Mouse (Mus musculus) layer of hippocampus, postnatal 14 days (tissue): ENCODE data around the gene Ccdc85c. TPM values are rescaled to one million over a fixed set of nuclear protein-coding genes. Genes with fewer than 3 reads are reported as not detected.

Source experiments
- DNase-seq, 2 experiments: peaks; one replicate each; pipeline ENCODE4 v3.0.0; 2021 to 2022; ENCODE audit warnings: low spot score in 2 of 2, mixed read lengths in 1 of 2
- long read RNA-seq, 2 experiments: library from polyadenylated mRNA; stranded (forward); transcript quantifications; one replicate each; pipeline ENCODE4 v2.0.0; 2021
- total RNA-seq, 2 experiments: library from RNA; stranded (reverse); gene quantifications; 2 replicates each; pipeline ENCODE4 v1.2.3; 2021

Gene Ccdc85c
- total RNA-seq, result 10 to 100 TPM; 55.9 to 57.4 TPM
- long read RNA-seq, experiment 1, full-length matches to known transcripts, result 1 of 6 reads
- long read RNA-seq, experiment 1, partial matches to known transcripts, result 0 of 6 reads
- long read RNA-seq, experiment 1, other reads (novel, unspliced or antisense), result 5 of 6 reads
- long read RNA-seq, experiment 2, partial matches to known transcripts, result 0 of 4 reads
- long read RNA-seq, experiment 2, other reads (novel, unspliced or antisense), result 4 of 4 reads

GRCm38 (mm10) chr12:108274661-108275507 lies at the start of gene Ccdc85c:
TSS of gene Ccdc85c (minus strand) at chr12:108275425.
- DNase-seq, result peak in 1 of 2 experiments; percentile 66

GRCm38 (mm10) chr12:108320096-108320495 lies 44.9 kb upstream of the Ccdc85c start:
- DNase-seq, result no peak

- DNase-seq, result no peak
Measured at GRCm38 (mm10) chr12:108318499-108318898, 43.3 kb upstream of the Ccdc85c start.

GRCm38 (mm10) chr12:108317826-108318430 lies 42.7 kb upstream of the Ccdc85c start:
- no peak for DNase-seq

GRCm38 (mm10) chr12:108317201-108317738 lies 42.0 kb upstream of the Ccdc85c start:
- no peak for DNase-seq

GRCm38 (mm10) chr12:108316655-108317054 lies 41.4 kb upstream of the Ccdc85c start:
- no peak for DNase-seq

- no peak for DNase-seq
Measured at GRCm38 (mm10) chr12:108315818-108316217, 40.6 kb upstream of the Ccdc85c start.

- DNase-seq, result no peak
Measured at GRCm38 (mm10) chr12:108313244-108313772, 38.1 kb upstream of the Ccdc85c start.

GRCm38 (mm10) chr12:108312432-108312851 lies 37.2 kb upstream of the Ccdc85c start:
- DNase-seq, result no peak

- no peak for DNase-seq
Measured at GRCm38 (mm10) chr12:108311741-108312290, 36.6 kb upstream of the Ccdc85c start.

GRCm38 (mm10) chr12:108310456-108311027 lies 35.3 kb upstream of the Ccdc85c start:
- no peak for DNase-seq

GRCm38 (mm10) chr12:108310041-108310440 lies 34.8 kb upstream of the Ccdc85c start:
- no peak for DNase-seq

- DNase-seq, result no peak
Measured at GRCm38 (mm10) chr12:108309116-108309794, 34.0 kb upstream of the Ccdc85c start.

- DNase-seq, result no peak
Measured at GRCm38 (mm10) chr12:108308363-108308856, 33.2 kb upstream of the Ccdc85c start.

GRCm38 (mm10) chr12:108307553-108307952 lies 32.3 kb upstream of the Ccdc85c start:
- no peak for DNase-seq

GRCm38 (mm10) chr12:108305812-108306794 lies 30.9 kb upstream of the Ccdc85c start, which contains the start of gene Hhipl1:
TSS of gene Hhipl1 (plus strand) at chr12:108306270.
- no peak for DNase-seq

- no peak for DNase-seq
Measured at GRCm38 (mm10) chr12:108305172-108305571, 29.9 kb upstream of the Ccdc85c start.

- DNase-seq, result no peak
Measured at GRCm38 (mm10) chr12:108303778-108304365, 28.6 kb upstream of the Ccdc85c start.
